In genomic region chr12:110935983-110936620, GRCm38 (mm10) we compare ENCODE assay signal across 8 mouse cellular contexts. TPM values are rescaled to one million over a fixed set of nuclear protein-coding genes. Genes with fewer than 3 reads are reported as not detected.
DNase-seq lines count a peak whose midpoint lies in the region; ATAC-seq and TF ChIP-seq lines count a peak whose summit lies in the region.

No protein-coding gene starts in this region.

- no peaks in the 10 kb centered on the region for H3K4me1 ChIP-seq in embryonic facial prominence, embryonic 10.5 days
- H3K4me1 ChIP-seq in intestine, postnatal 0 days (replicated peaks; ENCODE audit: control insufficient read depth, insufficient read depth, low read length): no peaks in the 10 kb centered on the region
- H3K4me1 ChIP-seq in midbrain, embryonic 12.5 days: no peaks in the 10 kb centered on the region
- no peaks in the 10 kb centered on the region; the same call in 1 of the 2 replicates for H3K4me1 ChIP-seq in spleen, adult 2 months (ENCODE audit: control insufficient read depth, insufficient read depth, insufficient read length)

- no peaks in the 10 kb centered on the region for H3K27me3 ChIP-seq in embryonic facial prominence, embryonic 10.5 days (replicated peaks; ENCODE audit: low read depth, poor library complexity, severe bottlenecking)
- H3K27me3 ChIP-seq in intestine, postnatal 0 days (replicated peaks; ENCODE audit: control insufficient read depth, insufficient read depth, low read length): no peaks in the 10 kb centered on the region
- no peaks in the 10 kb centered on the region for H3K27me3 ChIP-seq in midbrain, embryonic 12.5 days
- H3K27me3 ChIP-seq in spleen, adult 2 months (ENCODE audit: control insufficient read depth, insufficient read depth, low read length): no peaks in the 10 kb centered on the region

- peak; percentile 79 for DNase-seq in CD4-positive, CD25-positive, alpha-beta regulatory T cell, adult 2 months (ENCODE audit: low read depth, low spot score)
- peak; percentile 81 for DNase-seq in embryonic facial prominence, embryonic 10.5 days (ENCODE audit: low spot score)
- peak; percentile 76 to 80 for DNase-seq in left cerebral cortex, postnatal 36 days (ENCODE audit: low spot score in 2 of 2)
- DNase-seq in spleen, adult 2 months (ENCODE audit: low read depth in 1 of 2, low spot score in 2 of 2): peak; percentile 26 to 62

- H3K27ac ChIP-seq in embryonic facial prominence, embryonic 10.5 days (replicated peaks): no peak overlapping the region
- no peak overlapping the region for H3K27ac ChIP-seq in intestine, postnatal 0 days (ENCODE audit: low read depth, low read length)
- H3K27ac ChIP-seq in midbrain, embryonic 12.5 days (replicated peaks): no peak overlapping the region
- H3K27ac ChIP-seq in spleen, adult 2 months (ENCODE audit: insufficient read depth, low read length): no peak overlapping the region

- ATAC-seq in CD4-positive, CD25-positive, alpha-beta regulatory T cell, adult 4 months: no peak
- ATAC-seq in granulocyte monocyte progenitor cell, adult 5-6 weeks (replicated peaks; ENCODE audit: poor library complexity, severe bottlenecking): peak; percentile 89
- ATAC-seq in intestine, postnatal 0 days: peak; percentile 81
- ATAC-seq in midbrain, embryonic 12.5 days (ENCODE audit: low FRiP score, low read depth): peak; percentile 86

- no peak for TF ChIP-seq POLR2A in spleen, adult 2 months (IDR thresholded peaks at IDR 0.05; ENCODE audit: low read depth, low read length)

- peaks cover 64% of the 10 kb centered on the region for H3K36me3 ChIP-seq in embryonic facial prominence, embryonic 10.5 days (replicated peaks)
- peaks cover 47% of the 10 kb centered on the region for H3K36me3 ChIP-seq in intestine, postnatal 0 days (ENCODE audit: control insufficient read depth, insufficient read depth)
- H3K36me3 ChIP-seq in midbrain, embryonic 12.5 days: peaks cover 44% of the 10 kb centered on the region
- H3K36me3 ChIP-seq in spleen, adult 2 months (ENCODE audit: control insufficient read depth, insufficient read depth, low read length): no peaks in the 10 kb centered on the region

- no peak overlapping the region for H3K9ac ChIP-seq in intestine, postnatal 0 days (ENCODE audit: low read depth, low read length)
- H3K9ac ChIP-seq in midbrain, embryonic 12.5 days (replicated peaks): no peak overlapping the region

- no peak overlapping the region for H3K4me3 ChIP-seq in embryonic facial prominence, embryonic 10.5 days
- H3K4me3 ChIP-seq in intestine, postnatal 0 days (ENCODE audit: low read depth, low read length): no peak overlapping the region
- no peak overlapping the region for H3K4me3 ChIP-seq in midbrain, embryonic 12.5 days
- H3K4me3 ChIP-seq in spleen, adult 2 months (ENCODE audit: extremely low read depth, insufficient read depth, insufficient read length): no peak overlapping the region

- WGBS in embryonic facial prominence, embryonic 10.5 days: 62% methylated on average over 9 of the region's 9 CpGs
- WGBS in intestine, postnatal 0 days: 58% methylated on average over 9 of the region's 9 CpGs
- WGBS in midbrain, embryonic 12.5 days: 61% methylated on average over 9 of the region's 9 CpGs
- 83% methylated on average over 9 of the region's 9 CpGs for WGBS in spleen, adult 2 months

- H3K4me2 ChIP-seq in intestine, postnatal 0 days (replicated peaks; ENCODE audit: low read depth): no peak overlapping the region
- no peak overlapping the region for H3K4me2 ChIP-seq in midbrain, embryonic 12.5 days (replicated peaks)

- intact Hi-C loops in left cerebral cortex, postnatal 36 days (cut with DNase I): loop anchor here (1.0 kb wide), 1 partner anchor 56 kb away; no protein-coding TSS in a partner anchor

- TF ChIP-seq CTCF in intestine, postnatal 0 days (IDR thresholded peaks at IDR 0.05; ENCODE audit: low read depth): peak; percentile 96
- peak; percentile 85 for TF ChIP-seq CTCF in spleen, adult 2 months (IDR thresholded peaks at IDR 0.05; ENCODE audit: extremely low read depth, insufficient read depth, insufficient read length, insufficient replicate concordance)

- H3K9me3 ChIP-seq in embryonic facial prominence, embryonic 10.5 days: no peaks in the 10 kb centered on the region
- H3K9me3 ChIP-seq in intestine, postnatal 0 days (ENCODE audit: control insufficient read depth): no peaks in the 10 kb centered on the region
- no peaks in the 10 kb centered on the region for H3K9me3 ChIP-seq in midbrain, embryonic 12.5 days

RNA-seq across cellular contexts. Expression of gene Ankrd9, which starts 42.7 kb away (rescaled TPM):
- polyA plus RNA-seq in CD4-positive, CD25-positive, alpha-beta regulatory T cell, adult 4 months (2017; shearing (Covaris generic)): 1 to 10 TPM in 1 of 2 experiments, under 1 TPM in 1; 0.32 to 1.2 TPM
- polyA plus RNA-seq in embryonic facial prominence, embryonic 10.5 days (2016; fragmentation: Nextera tagmentation; extraction: Ambion mirVana): 14.2 and 14.6 TPM in 2 replicates
- 0.17 and 2.4 TPM in 2 replicates for total RNA-seq in granulocyte monocyte progenitor cell, adult 5-6 weeks (2014; fragmentation: Nextera tagmentation)
- total RNA-seq in granulocyte monocyte progenitor cell, adult 5-6 weeks (2017): 1.7 and 7.3 TPM in 2 replicates
- polyA plus RNA-seq in intestine, postnatal 0 days (2015; fragmentation: Nextera tagmentation; extraction: Ambion mirVana): 76.3 and 80.0 TPM in 2 replicates
- 10 to 100 TPM; 15.1 to 19.4 TPM for total RNA-seq in left cerebral cortex, postnatal 36 days (2021)
- 11.7 and 11.8 TPM in 2 replicates for polyA plus RNA-seq in midbrain, embryonic 12.5 days (2016; fragmentation: Nextera tagmentation; extraction: Ambion mirVana)
- polyA plus RNA-seq in spleen, adult 2 months (2012; rRNA removed): 21.0 and 25.6 TPM in 2 replicates

RNA-seq across cellular contexts. Expression of gene Tecpr2, which starts 47.0 kb away (rescaled TPM):
- polyA plus RNA-seq in CD4-positive, CD25-positive, alpha-beta regulatory T cell, adult 4 months (2017; shearing (Covaris generic)): 1 to 10 TPM; 1.3 to 1.6 TPM
- 6.2 and 6.5 TPM in 2 replicates for polyA plus RNA-seq in embryonic facial prominence, embryonic 10.5 days (2016; fragmentation: Nextera tagmentation; extraction: Ambion mirVana)
- total RNA-seq in granulocyte monocyte progenitor cell, adult 5-6 weeks (2014; fragmentation: Nextera tagmentation): 6.6 and 8.5 TPM in 2 replicates
- 5.0 and 5.1 TPM in 2 replicates for total RNA-seq in granulocyte monocyte progenitor cell, adult 5-6 weeks (2017)
- 1.3 and 1.6 TPM in 2 replicates for polyA plus RNA-seq in intestine, postnatal 0 days (2015; fragmentation: Nextera tagmentation; extraction: Ambion mirVana)
- total RNA-seq in left cerebral cortex, postnatal 36 days (2021): 10 to 100 TPM; 51.4 TPM
- 7.5 and 8.4 TPM in 2 replicates for polyA plus RNA-seq in midbrain, embryonic 12.5 days (2016; fragmentation: Nextera tagmentation; extraction: Ambion mirVana)
- polyA plus RNA-seq in spleen, adult 2 months (2012; rRNA removed): 4.0 and 4.1 TPM in 2 replicates

RNA-seq across cellular contexts. Expression of gene Cinp, which starts 47.2 kb away (rescaled TPM):
- 10 to 100 TPM; 37.3 to 44.2 TPM for polyA plus RNA-seq in CD4-positive, CD25-positive, alpha-beta regulatory T cell, adult 4 months (2017; shearing (Covaris generic))
- polyA plus RNA-seq in embryonic facial prominence, embryonic 10.5 days (2016; fragmentation: Nextera tagmentation; extraction: Ambion mirVana): 86.9 and 91.3 TPM in 2 replicates
- 53.0 and 54.1 TPM in 2 replicates for total RNA-seq in granulocyte monocyte progenitor cell, adult 5-6 weeks (2014; fragmentation: Nextera tagmentation)
- 80.7 and 82.3 TPM in 2 replicates for total RNA-seq in granulocyte monocyte progenitor cell, adult 5-6 weeks (2017)
- polyA plus RNA-seq in intestine, postnatal 0 days (2015; fragmentation: Nextera tagmentation; extraction: Ambion mirVana): 30.5 and 31.0 TPM in 2 replicates
- 100 to 1,000 TPM; 100 to 103 TPM for total RNA-seq in left cerebral cortex, postnatal 36 days (2021)
- 58.5 and 72.6 TPM in 2 replicates for polyA plus RNA-seq in midbrain, embryonic 12.5 days (2016; fragmentation: Nextera tagmentation; extraction: Ambion mirVana)
- polyA plus RNA-seq in spleen, adult 2 months (2012; rRNA removed): 22.9 and 35.8 TPM in 2 replicates
